ENCODE assay signal across 21 mouse cellular contexts in genomic region chr9:94446182-94446763, GRCm38 (mm10).
DNase-seq lines count a peak whose midpoint lies in the region; ATAC-seq and TF ChIP-seq lines count a peak whose summit lies in the region.
"Had no signal": no experiment of that assay in that cellular context is flagged by ENCODE, and none has a peak within 500 bp of the region (broad histone marks: within the 10 kb centered on the region; RNA-seq: fewer than 3 reads in every experiment).

No protein-coding gene starts in this region.

- WGBS in neural tube, embryonic 15.5 days = 80% methylated on average over 8 of the region's 8 CpGs
- WGBS in liver, adult 2 months = 42% methylated on average over 8 of the region's 8 CpGs
- WGBS in liver, embryonic 15.5 days (ENCODE audit: insufficient replicate concordance) = 46% methylated on average over 8 of the region's 8 CpGs
- WGBS in midbrain, embryonic 14.5 days = 85% methylated on average over 8 of the region's 8 CpGs

- peak; percentile 8 for DNase-seq in neural tube, embryonic 10.5 days (ENCODE audit: extremely low spot score, low spot score)
- DNase-seq in liver, adult 2 months (ENCODE audit: extremely low read depth, low read depth, low spot score) = peak; percentile 98
- no peak for DNase-seq in right cerebral cortex, adult 18-20 months
- no peak for DNase-seq in midbrain, embryonic 14.5 days
- no peak for DNase-seq in embryo, embryonic 10.5 days (ENCODE audit: low spot score)
- DNase-seq: adrenal gland, adult 8-10 months; cerebellum, adult 8-10 months; cerebellum, postnatal 25 days; gastrocnemius, postnatal 14 days; kidney, adult 9 months; kidney, postnatal 14 days; lung, postnatal 36 days; spleen, adult 18-20 months had no signal

- H3K79me2 ChIP-seq in liver, adult 2 months (ENCODE audit: control insufficient read depth, insufficient read depth, low read length) = no peaks in the 10 kb centered on the region

- H3K36me3 ChIP-seq in neural tube, embryonic 15.5 days = no peaks in the 10 kb centered on the region
- H3K36me3 ChIP-seq in liver, adult 2 months (ENCODE audit: control insufficient read depth, insufficient read depth, low read length) = no peaks in the 10 kb centered on the region
- H3K36me3 ChIP-seq in liver, embryonic 15.5 days (replicated peaks) = no peaks in the 10 kb centered on the region
- H3K36me3 ChIP-seq in midbrain, embryonic 14.5 days (ENCODE audit: control insufficient read depth, insufficient read depth, low read length) = no peaks in the 10 kb centered on the region
- H3K36me3 ChIP-seq: limb, embryonic 10.5 days; limb, embryonic 15.5 days had no signal

- no peak for ATAC-seq in neural tube, embryonic 15.5 days (ENCODE audit: low FRiP score)
- ATAC-seq in liver, embryonic 15.5 days (ENCODE audit: insufficient read depth) = peak; percentile 66
- ATAC-seq in midbrain, embryonic 14.5 days (ENCODE audit: low FRiP score, low TSS enrichment) = no peak
- ATAC-seq: forebrain, embryonic 13.5 days; hindbrain, embryonic 16.5 days had no signal

- no peak overlapping the region for H3K4me2 ChIP-seq in neural tube, embryonic 15.5 days
- no peak overlapping the region for H3K4me2 ChIP-seq in liver, embryonic 15.5 days
- H3K4me2 ChIP-seq in midbrain, embryonic 14.5 days (ENCODE audit: low read length) = no peak overlapping the region
- H3K4me2 ChIP-seq: forebrain, embryonic 13.5 days; limb, embryonic 15.5 days; midbrain, embryonic 11.5 days had no signal

- no peaks in the 10 kb centered on the region for H3K27me3 ChIP-seq in neural tube, embryonic 15.5 days (replicated peaks)
- H3K27me3 ChIP-seq in liver, adult 2 months (ENCODE audit: control insufficient read depth, insufficient read depth, low read length) = no peaks in the 10 kb centered on the region
- H3K27me3 ChIP-seq in liver, embryonic 15.5 days = no peaks in the 10 kb centered on the region
- no peaks in the 10 kb centered on the region for H3K27me3 ChIP-seq in midbrain, embryonic 14.5 days (ENCODE audit: control insufficient read depth, insufficient read depth, low read length)
- H3K27me3 ChIP-seq: forebrain, embryonic 13.5 days; limb, embryonic 15.5 days had no signal

- TF ChIP-seq CTCF in liver, adult 2 months (IDR thresholded peaks at IDR 0.05; ENCODE audit: low read depth, low read length) = no peak

- H3K4me1 ChIP-seq in neural tube, embryonic 15.5 days = no peaks in the 10 kb centered on the region
- H3K4me1 ChIP-seq in liver, adult 2 months (ENCODE audit: control insufficient read depth, insufficient read depth, low read length) = peaks cover 4% of the 10 kb centered on the region
- no peaks in the 10 kb centered on the region for H3K4me1 ChIP-seq in liver, embryonic 15.5 days (replicated peaks)
- H3K4me1 ChIP-seq in midbrain, embryonic 14.5 days (ENCODE audit: control insufficient read depth, insufficient read depth, low read length) = no peaks in the 10 kb centered on the region
- H3K4me1 ChIP-seq: forebrain, embryonic 13.5 days; limb, embryonic 10.5 days; limb, embryonic 15.5 days had no signal

- H3K9ac ChIP-seq in neural tube, embryonic 15.5 days (replicated peaks) = no peak overlapping the region
- H3K9ac ChIP-seq in liver, adult 2 months (ENCODE audit: low read depth, low read length) = no peak overlapping the region
- no peak overlapping the region for H3K9ac ChIP-seq in liver, embryonic 15.5 days
- H3K9ac ChIP-seq in midbrain, embryonic 14.5 days (replicated peaks; ENCODE audit: low read length) = no peak overlapping the region
- H3K9ac ChIP-seq: forebrain, embryonic 13.5 days; limb, embryonic 15.5 days had no signal

- H3K4me3 ChIP-seq in neural tube, embryonic 15.5 days (replicated peaks) = no peak overlapping the region
- H3K4me3 ChIP-seq in liver, adult 2 months (ENCODE audit: insufficient read depth, low read depth, low read length) = no peak overlapping the region
- H3K4me3 ChIP-seq in liver, embryonic 15.5 days (replicated peaks) = no peak overlapping the region
- no peak overlapping the region for H3K4me3 ChIP-seq in midbrain, embryonic 14.5 days (replicated peaks; ENCODE audit: low read depth, low read length)
- H3K4me3 ChIP-seq: forebrain, embryonic 13.5 days; limb, embryonic 10.5 days; limb, embryonic 15.5 days; myocyte had no signal

- H3K27ac ChIP-seq in neural tube, embryonic 15.5 days (replicated peaks) = no peak overlapping the region
- H3K27ac ChIP-seq in liver, adult 2 months (replicated peaks; ENCODE audit: insufficient read depth, low read depth, low read length) = no peak overlapping the region
- H3K27ac ChIP-seq in liver, embryonic 15.5 days (replicated peaks) = no peak overlapping the region
- H3K27ac ChIP-seq in midbrain, embryonic 14.5 days (replicated peaks; ENCODE audit: low read depth, low read length) = no peak overlapping the region
- H3K27ac ChIP-seq: forebrain, embryonic 13.5 days; limb, embryonic 10.5 days; limb, embryonic 15.5 days had no signal

- TF ChIP-seq POLR2A in liver, adult 2 months (IDR thresholded peaks at IDR 0.05; ENCODE audit: extremely low read depth, insufficient read depth, low read length) = no peak

- H3K9me3 ChIP-seq in neural tube, embryonic 15.5 days (replicated peaks) = no peaks in the 10 kb centered on the region
- H3K9me3 ChIP-seq in liver, embryonic 15.5 days (replicated peaks) = no peaks in the 10 kb centered on the region
- H3K9me3 ChIP-seq in midbrain, embryonic 14.5 days (ENCODE audit: control insufficient read depth, low read length) = no peaks in the 10 kb centered on the region
- H3K9me3 ChIP-seq: forebrain, embryonic 13.5 days; limb, embryonic 10.5 days; limb, embryonic 15.5 days had no signal

Comparison
In these comparisons a context has a peak if more than half of its experiments do, and no peak if none do; other contexts are left out.
1. DNase-seq: peak in neural tube, embryonic 10.5 days (single experiment) and liver, adult 2 months (single experiment); none in right cerebral cortex, adult 18-20 months (single experiment), midbrain, embryonic 14.5 days (single experiment) and embryo, embryonic 10.5 days (single experiment).